Mouse (Mus musculus) stomach, embryonic 14.5 days (tissue): ENCODE measurements at regions not wholly inside any gene's neighbourhood (a gene's known extent, or its start where the extent isn't known, plus 50 kb on each side); places are given as distances from the start of the nearest gene placed in this dataset.

ENCODE experiments used
- ATAC-seq: fragments of 200-750 bp; cut with Nextera tagmentation; 2 replicates; pipeline ENCODE4 v1.8.0; 2017; ENCODE audit warnings: low read depth, moderate TSS enrichment; ENCODE audit not compliant: insufficient number of reproducible peaks, insufficient read depth, low FRiP score
- H3K27ac ChIP-seq: fragments of 300-500 bp; sonication (generic); 2 replicates; pipeline ENCODE4 v1.5.1; 2014; ENCODE audit warnings: mild to moderate bottlenecking, low read length, moderate library complexity, mixed read lengths
- H3K27me3 ChIP-seq: fragments of 300-500 bp; sonication (generic); 2 replicates; pipeline ENCODE4 v1.6.1; 2014; ENCODE audit warnings: low read length, control low read depth, mixed read lengths; ENCODE audit not compliant: control insufficient read depth, insufficient read depth
- H3K36me3 ChIP-seq: fragments of 300-500 bp; sonication (generic); 2 replicates; pipeline ENCODE4 v1.6.1; 2014; ENCODE audit warnings: mild to moderate bottlenecking, control low read depth, low read length, moderate library complexity, mixed read lengths; ENCODE audit not compliant: control insufficient read depth, insufficient read depth
- H3K4me1 ChIP-seq: fragments of 300-500 bp; sonication (generic); 2 replicates; pipeline ENCODE4 v1.6.1; 2014; ENCODE audit warnings: low read length, control low read depth, mixed read lengths; ENCODE audit not compliant: control insufficient read depth, insufficient read depth
- H3K4me2 ChIP-seq: fragments of 300-500 bp; sonication (generic); replicated peaks from 2 replicates; pipeline ENCODE4 v1.6.1; 2014; ENCODE audit warnings: low read depth, low read length, control low read depth
- H3K4me3 ChIP-seq: fragments of 300-500 bp; sonication (generic); 2 replicates; pipeline ENCODE4 v1.5.1; 2014; ENCODE audit warnings: low read depth, low read length, control low read depth
- H3K9ac ChIP-seq: fragments of 300-500 bp; sonication (generic); replicated peaks from 2 replicates; pipeline ENCODE4 v1.6.1; 2014; ENCODE audit warnings: low read depth, mild to moderate bottlenecking, control low read depth, low read length, moderate library complexity, mixed read lengths
- H3K9me3 ChIP-seq: fragments of 300-500 bp; sonication (generic); 2 replicates; pipeline ENCODE4 v1.6.1; 2016; ENCODE audit warnings: low read depth, low read length, control low read depth; ENCODE audit not compliant: control insufficient read depth
- WGBS: fragments of 180-500 bp; shearing (Covaris S2); extraction: QIAGEN DNeasy Blood & Tissue Kit; methylation state at CpG from one replicate; pipeline ENCODE4 v1.1.7; 2014; 5-methylcytosine and 5-hydroxymethylcytosine counted together

DNA sequence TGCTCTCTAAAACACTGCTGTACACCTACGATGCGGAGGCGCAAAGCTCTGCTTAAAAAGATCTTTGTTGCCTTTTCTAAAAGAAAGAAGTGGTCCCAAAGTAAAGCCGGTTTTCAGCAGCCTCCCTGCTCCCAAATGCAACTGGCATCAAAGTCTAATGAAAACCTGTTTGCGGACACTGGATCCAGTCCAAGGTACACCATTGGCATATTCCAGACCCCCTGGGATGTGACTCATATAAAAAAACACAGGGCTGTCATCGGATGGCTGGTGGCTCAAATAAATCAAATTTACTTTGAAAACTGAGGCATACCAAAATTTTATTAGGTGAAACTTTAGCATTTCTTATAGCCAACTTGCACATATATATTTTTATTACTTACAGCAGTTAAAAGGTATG lies 134.2 kb upstream of the Tbx18 start:
- Histone ChIP-seq H3K4me1 (no peaks in the 10 kb centered on the region), H3K9me3 (no peaks in the 10 kb centered on the region), H3K4me2 (no peak overlapping the region), H3K9ac (no peak overlapping the region), H3K4me3 (no peak overlapping the region), H3K36me3 (no peaks in the 10 kb centered on the region), H3K27ac (no peak overlapping the region), H3K27me3 (no peaks in the 10 kb centered on the region)
- WGBS: 84% methylated on average over 6 of the region's 6 CpGs
- no peak for ATAC-seq

DNA sequence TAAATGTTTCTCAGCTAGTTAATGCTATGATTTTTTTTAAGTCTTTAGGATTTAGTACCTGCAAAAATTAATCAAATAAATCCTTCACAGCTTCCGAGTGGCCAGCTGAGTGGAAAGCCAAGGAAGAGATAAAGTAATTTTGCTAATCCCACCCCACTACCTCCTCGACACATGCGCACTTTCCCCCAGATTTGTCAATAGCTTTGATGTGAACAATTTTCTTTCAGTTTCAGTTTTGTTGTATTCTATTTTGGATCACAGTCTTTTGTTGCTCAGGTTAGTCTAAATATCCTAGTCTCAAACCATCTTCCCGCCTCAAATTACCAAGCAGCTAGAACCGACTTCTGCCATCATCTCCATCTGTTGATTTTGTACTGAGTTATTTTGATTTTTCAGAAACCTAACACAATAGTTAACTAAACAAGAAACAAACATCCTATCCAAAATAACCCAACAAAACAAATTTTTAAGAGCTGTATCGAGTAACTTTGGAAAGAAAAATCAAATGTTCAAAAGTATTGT lies 141.4 kb upstream of the Tbx18 start:
- Histone ChIP-seq H3K36me3 (no peaks in the 10 kb centered on the region), H3K9me3 (no peaks in the 10 kb centered on the region), H3K27ac (no peak overlapping the region), H3K4me1 (no peaks in the 10 kb centered on the region), H3K4me2 (no peak overlapping the region), H3K4me3 (no peak overlapping the region), H3K9ac (no peak overlapping the region), H3K27me3 (no peaks in the 10 kb centered on the region)
- 80% methylated on average over 6 of the region's 6 CpGs for WGBS
- ATAC-seq: no peak

DNA sequence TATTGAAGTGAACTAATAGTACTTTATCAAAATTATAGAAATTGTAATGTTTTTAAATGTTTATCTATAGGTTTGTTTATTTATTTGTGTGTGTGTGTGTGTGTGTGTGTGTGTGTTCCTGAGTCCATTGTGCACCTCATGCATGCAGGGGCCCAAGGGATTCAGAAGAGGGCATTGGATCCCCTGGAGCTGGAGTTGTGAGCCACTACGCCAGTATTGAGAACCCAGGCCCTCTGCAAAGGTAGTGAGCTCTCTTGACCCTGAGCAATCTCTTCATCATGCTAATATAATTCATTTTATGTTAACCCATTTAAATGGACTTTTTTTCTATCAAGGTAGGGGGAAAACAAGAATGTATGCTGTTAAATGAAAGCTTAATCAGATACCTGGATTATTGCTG lies 151.5 kb upstream of the Tbx18 start:
- Histone ChIP-seq H3K27ac (no peak overlapping the region), H3K27me3 (no peaks in the 10 kb centered on the region), H3K9ac (no peak overlapping the region), H3K4me2 (no peak overlapping the region), H3K36me3 (no peaks in the 10 kb centered on the region), H3K4me3 (no peak overlapping the region), H3K4me1 (no peaks in the 10 kb centered on the region), H3K9me3 (no peaks in the 10 kb centered on the region)
- no peak for ATAC-seq
- WGBS: 76% methylated on average over 1 of the region's 1 CpGs

- no peaks in the 10 kb centered on the region for H3K36me3 ChIP-seq
- H3K4me1 ChIP-seq: no peaks in the 10 kb centered on the region
- no peak overlapping the region for H3K4me3 ChIP-seq
- H3K9me3 ChIP-seq: no peaks in the 10 kb centered on the region
- H3K9ac ChIP-seq: no peak overlapping the region
- ATAC-seq: no peak
- no peak overlapping the region for H3K4me2 ChIP-seq
- no peak overlapping the region for H3K27ac ChIP-seq
- no peaks in the 10 kb centered on the region for H3K27me3 ChIP-seq
These were observed 152.0 kb upstream of the Tbx18 start for GRCm38 (mm10) chr9:87883069-87883468.

GRCm38 (mm10) chr9:87894051-87894450 lies 163.0 kb upstream of the Tbx18 start:
- Histone ChIP-seq H3K4me1 (no peaks in the 10 kb centered on the region), H3K9me3 (no peaks in the 10 kb centered on the region), H3K27me3 (no peaks in the 10 kb centered on the region), H3K4me2 (no peak overlapping the region), H3K27ac (no peak overlapping the region), H3K9ac (no peak overlapping the region), H3K36me3 (no peaks in the 10 kb centered on the region), H3K4me3 (no peak overlapping the region)
- 33% methylated on average over 4 of the region's 4 CpGs for WGBS
- no peak for ATAC-seq

- H3K27me3 ChIP-seq: no peaks in the 10 kb centered on the region
- ATAC-seq: no peak
- H3K4me3 ChIP-seq: no peak overlapping the region
- H3K4me1 ChIP-seq: no peaks in the 10 kb centered on the region
- no peak overlapping the region for H3K9ac ChIP-seq
- 54% methylated on average over 3 of the region's 3 CpGs for WGBS
- no peak overlapping the region for H3K4me2 ChIP-seq
- H3K36me3 ChIP-seq: no peaks in the 10 kb centered on the region
- H3K9me3 ChIP-seq: no peaks in the 10 kb centered on the region
- no peak overlapping the region for H3K27ac ChIP-seq
These were observed 163.5 kb upstream of the Tbx18 start for GRCm38 (mm10) chr9:87894596-87894995.

GRCm38 (mm10) chr9:87895526-87895925 lies 164.5 kb upstream of the Tbx18 start:
- no peak for ATAC-seq
- WGBS: 76% methylated on average over 4 of the region's 4 CpGs
- H3K9me3 ChIP-seq: no peaks in the 10 kb centered on the region
- no peak overlapping the region for H3K4me3 ChIP-seq
- H3K4me1 ChIP-seq: no peaks in the 10 kb centered on the region
- H3K4me2 ChIP-seq: no peak overlapping the region
- H3K36me3 ChIP-seq: no peaks in the 10 kb centered on the region
- no peak overlapping the region for H3K9ac ChIP-seq
- no peaks in the 10 kb centered on the region for H3K27me3 ChIP-seq
- H3K27ac ChIP-seq: no peak overlapping the region

DNA sequence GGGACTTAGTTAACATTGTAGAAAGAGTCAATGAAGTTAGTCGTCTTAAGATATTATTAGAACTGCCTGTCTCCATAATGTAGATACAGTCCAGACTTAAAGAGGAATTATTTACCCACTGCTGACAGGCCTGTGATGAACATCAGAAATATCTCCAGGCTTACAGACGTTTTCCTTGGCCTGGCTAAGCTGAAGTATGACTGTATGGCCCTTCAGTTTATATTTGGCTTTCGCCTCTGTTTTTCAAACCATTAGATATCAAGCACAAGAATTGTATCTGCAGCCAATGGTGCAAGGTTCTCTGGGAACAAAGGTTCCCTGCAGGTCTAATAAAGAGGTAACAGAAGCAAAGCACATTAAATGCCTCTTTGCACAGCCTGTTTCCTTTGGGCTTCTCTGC lies 166.3 kb upstream of the Tbx18 start:
- Histone ChIP-seq H3K27ac (no peak overlapping the region), H3K4me2 (no peak overlapping the region), H3K4me3 (no peak overlapping the region), H3K4me1 (no peaks in the 10 kb centered on the region), H3K9me3 (no peaks in the 10 kb centered on the region), H3K36me3 (no peaks in the 10 kb centered on the region), H3K27me3 (no peaks in the 10 kb centered on the region), H3K9ac (no peak overlapping the region)
- ATAC-seq: no peak
- WGBS: 41% methylated on average over 3 of the region's 3 CpGs

- Histone ChIP-seq H3K9me3 (no peaks in the 10 kb centered on the region), H3K4me2 (no peak overlapping the region), H3K27ac (no peak overlapping the region), H3K36me3 (no peaks in the 10 kb centered on the region), H3K4me3 (no peak overlapping the region), H3K9ac (no peak overlapping the region), H3K4me1 (no peaks in the 10 kb centered on the region), H3K27me3 (no peaks in the 10 kb centered on the region)
- no peak for ATAC-seq
- 78% methylated on average over 5 of the region's 5 CpGs for WGBS
These were observed 168.3 kb upstream of the Tbx18 start for GRCm38 (mm10) chr9:87899368-87899767.
